Mouse (Mus musculus) cerebellum, adult 2 months (tissue): ENCODE data around the gene Rnf128.

ENCODE experiments used
- CTCF ChIP-seq: fragments of 200-500 bp; IDR thresholded peaks from 2 replicates; pipeline ENCODE4 v1.5.1; 2011; ENCODE audit warnings: low read depth, mild to moderate bottlenecking, control low read depth, low read length, moderate library complexity, borderline replicate concordance; ENCODE audit not compliant: insufficient read depth
- POLR2A ChIP-seq: fragments of 200-500 bp; IDR thresholded peaks from 2 replicates; pipeline ENCODE4 v1.6.1; 2011; ENCODE audit warnings: low read length, control low read depth, borderline replicate concordance; ENCODE audit not compliant: insufficient read depth

DNA sequence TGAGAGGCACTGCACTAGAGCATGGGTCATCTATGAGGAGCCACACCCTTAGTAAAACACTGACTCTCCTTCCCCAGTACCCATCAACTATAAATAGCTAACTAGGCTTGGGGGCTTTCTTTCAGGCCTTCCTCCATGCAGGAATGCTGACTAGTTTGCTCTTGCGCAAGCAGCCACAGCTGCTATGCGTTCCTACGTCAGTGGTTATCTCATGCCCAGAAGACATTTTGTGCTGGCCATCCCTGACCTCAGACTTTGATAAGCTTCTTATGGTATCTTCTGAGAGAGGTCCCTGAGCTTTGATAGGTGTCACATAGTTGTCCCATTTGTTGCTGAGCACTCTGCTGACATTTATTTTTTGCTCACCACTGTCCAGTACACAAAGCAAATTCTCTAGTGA, 90.2 kb downstream of the Rnf128 start:
- TF ChIP-seq CTCF (no peak), POLR2A (no peak)
